8 mouse cellular contexts compared by ENCODE assay signal in the genomic region with DNA sequence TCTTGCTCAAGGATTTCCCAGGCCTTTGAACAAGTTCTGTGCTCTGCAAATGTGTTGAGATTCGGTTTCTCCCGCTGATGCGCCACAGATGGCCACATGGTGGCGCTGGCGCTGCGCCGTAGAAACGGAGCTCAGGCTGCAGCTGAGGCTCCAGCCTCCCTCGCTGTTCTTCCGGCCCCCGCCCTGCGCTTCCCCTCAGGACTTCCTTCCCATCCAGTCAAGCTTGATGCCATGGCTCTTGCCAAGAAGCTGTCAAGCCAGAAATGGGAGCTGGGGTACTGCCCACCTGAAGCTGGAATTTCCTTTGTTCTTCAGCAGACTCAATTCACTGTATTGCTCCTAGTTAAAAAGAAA.
DNase-seq lines count a peak whose midpoint lies in the region; ATAC-seq and TF ChIP-seq lines count a peak whose summit lies in the region.

No protein-coding gene starts in this region.

- no peaks in the 10 kb centered on the region for H3K27me3 ChIP-seq in intestine, postnatal 0 days (replicated peaks; ENCODE audit: control insufficient read depth, insufficient read depth, low read length)
- no peaks in the 10 kb centered on the region for H3K27me3 ChIP-seq in midbrain, embryonic 11.5 days (ENCODE audit: control insufficient read depth, insufficient read depth, low read length)

- intact Hi-C loops in left cerebral cortex, postnatal 25 days (cut with DNase I): loop anchor here (1.0 to 10.0 kb wide), 6 partner anchors 74 to 1754 kb away; no protein-coding TSS in a partner anchor

- TF ChIP-seq CTCF in intestine, postnatal 0 days (IDR thresholded peaks at IDR 0.05; ENCODE audit: low read depth): peak; percentile 99

- under 1% methylated on average over 12 of the region's 12 CpGs for WGBS in intestine, postnatal 0 days
- under 1% methylated on average over 12 of the region's 12 CpGs for WGBS in midbrain, embryonic 11.5 days

- no peak overlapping the region for H3K9ac ChIP-seq in intestine, postnatal 0 days (ENCODE audit: low read depth, low read length)
- no peak overlapping the region for H3K9ac ChIP-seq in midbrain, embryonic 11.5 days (ENCODE audit: low read length)

- DNase-seq in adrenal gland, postnatal 25 days: peak; percentile 88
- DNase-seq in embryo, embryonic 11.5 days (ENCODE audit: low read depth, low spot score): peak; percentile 77
- peak; percentile 89 to 92 for DNase-seq in left cerebral cortex, postnatal 25 days (ENCODE audit: low spot score in 2 of 2)
- DNase-seq in midbrain, embryonic 11.5 days (ENCODE audit: low spot score, missing footprints): peak; percentile 99
- DNase-seq in spleen, postnatal 10 days (ENCODE audit: low spot score in 2 of 2): peak; percentile 6 to 51

- peak; percentile 98 for ATAC-seq in granulocyte monocyte progenitor cell, adult 5-6 weeks (replicated peaks; ENCODE audit: poor library complexity, severe bottlenecking)
- ATAC-seq in intestine, postnatal 0 days: peak; percentile 56
- peak; percentile 93 for ATAC-seq in midbrain, embryonic 11.5 days (ENCODE audit: low FRiP score)
- no peak for ATAC-seq in erythroid progenitor cell, adult 5-6 weeks (replicated peaks; ENCODE audit: low FRiP score, poor library complexity, severe bottlenecking)

- no peaks in the 10 kb centered on the region for H3K36me3 ChIP-seq in intestine, postnatal 0 days (ENCODE audit: control insufficient read depth, insufficient read depth)
- no peaks in the 10 kb centered on the region for H3K36me3 ChIP-seq in midbrain, embryonic 11.5 days (ENCODE audit: control insufficient read depth, insufficient read depth, low read length)

- H3K4me1 ChIP-seq in intestine, postnatal 0 days (replicated peaks; ENCODE audit: control insufficient read depth, insufficient read depth, low read length): 0 out of 2 replicates have a peak, but pooled peaks cover 3% of the 10 kb centered on the region
- H3K4me1 ChIP-seq in midbrain, embryonic 11.5 days (ENCODE audit: control insufficient read depth, insufficient read depth, low read length): no peaks in the 10 kb centered on the region

- no peak overlapping the region for H3K4me3 ChIP-seq in intestine, postnatal 0 days (ENCODE audit: low read depth, low read length)
- no peak overlapping the region for H3K4me3 ChIP-seq in midbrain, embryonic 11.5 days (ENCODE audit: low read depth, low read length)

- H3K4me2 ChIP-seq in intestine, postnatal 0 days (replicated peaks; ENCODE audit: low read depth): no peak overlapping the region
- no peak overlapping the region for H3K4me2 ChIP-seq in midbrain, embryonic 11.5 days

- no peaks in the 10 kb centered on the region for H3K9me3 ChIP-seq in intestine, postnatal 0 days (ENCODE audit: control insufficient read depth)
- H3K9me3 ChIP-seq in midbrain, embryonic 11.5 days (ENCODE audit: control insufficient read depth, low read length): no peaks in the 10 kb centered on the region

- no peak overlapping the region for H3K27ac ChIP-seq in intestine, postnatal 0 days (ENCODE audit: low read depth, low read length)
- no peak overlapping the region for H3K27ac ChIP-seq in midbrain, embryonic 11.5 days (ENCODE audit: low read depth, low read length)

Comparison
In these comparisons a context has a peak if more than half of its experiments do, and no peak if none do; other contexts are left out.
1. DNase-seq: peak in every context shown above with its lines; median percentile 99 in midbrain, embryonic 11.5 days; 90 in left cerebral cortex, postnatal 25 days; 88 in adrenal gland, postnatal 25 days; 77 in embryo, embryonic 11.5 days; 28 in spleen, postnatal 10 days.